Mouse (Mus musculus) C2C12 (cell line): ENCODE measurements around the gene Socs2.

Source experiments
- CEBPB ChIP-seq: IDR thresholded peaks from one replicate; pipeline ENCODE4 v1.6.1; 2011; ENCODE audit warnings: low read depth, mild to moderate bottlenecking, control low read depth, moderate library complexity
- CTCF ChIP-seq: IDR thresholded peaks from one replicate; pipeline ENCODE4 v1.5.1; 2011; ENCODE audit not compliant: control insufficient read depth, insufficient read depth, insufficient read length
- MAX ChIP-seq: IDR thresholded peaks from one replicate; pipeline ENCODE4 v1.6.1; 2011; ENCODE audit warnings: mild to moderate bottlenecking, control low read depth
- MYOD1 ChIP-seq: IDR thresholded peaks from one replicate; pipeline ENCODE4 v1.6.1; 2011; ENCODE audit warnings: low read depth; ENCODE audit not compliant: control insufficient read depth, insufficient read length
- MYOG ChIP-seq: IDR thresholded peaks from one replicate; pipeline ENCODE4 v1.6.1; 2011; ENCODE audit not compliant: control insufficient read depth, insufficient read length; ENCODE audit errors: extremely low read depth
- USF1 ChIP-seq: IDR thresholded peaks from one replicate; pipeline ENCODE4 v1.6.1; 2011; ENCODE audit warnings: low read depth, mild to moderate bottlenecking, control low read depth, moderate library complexity

- no peak for TF ChIP-seq CTCF
- no peak for TF ChIP-seq USF1
- TF ChIP-seq MAX = no peak
- TF ChIP-seq CEBPB = no peak
- TF ChIP-seq MYOD1 = no peak
- TF ChIP-seq MYOG = no peak
These were observed 45.0 kb downstream of the Socs2 start for GRCm38 (mm10) chr10:95371942-95372341.
